Mouse (Mus musculus) adrenal gland, postnatal 36 days (tissue): Measurements from ENCODE around the gene Lrrc4c. TPM values are rescaled to one million over a fixed set of nuclear protein-coding genes. Genes with fewer than 3 reads are reported as not detected.

Experiments used
- DNase-seq, 2 experiments: peaks; one replicate each; pipeline ENCODE4 v3.0.0; 2021; ENCODE audit warnings: mixed read lengths in 1 of 2
- total RNA-seq, 2 experiments: library from RNA; stranded (reverse); gene quantifications; 2 replicates each; pipeline ENCODE4 v1.2.3; 2021

Lrrc4c gene
- total RNA-seq, 2 experiments from 2014 or later = 1.4 to 2.4 TPM

- no peak for DNase-seq
Measured at GRCm38 (mm10) chr2:96547171-96547570, 229.2 kb downstream of the Lrrc4c start.

- DNase-seq = no peak
Measured at GRCm38 (mm10) chr2:96573755-96574154, 255.8 kb downstream of the Lrrc4c start.

- DNase-seq = no peak
Measured at GRCm38 (mm10) chr2:96577701-96578100, 259.7 kb downstream of the Lrrc4c start.

- DNase-seq = no peak
Measured at GRCm38 (mm10) chr2:96580136-96580733, 262.3 kb downstream of the Lrrc4c start.

- DNase-seq = peak; percentile 3 to 12
Measured at GRCm38 (mm10) chr2:96585665-96586064, 267.7 kb downstream of the Lrrc4c start.

GRCm38 (mm10) chr2:96604801-96605200 lies 286.8 kb downstream of the Lrrc4c start:
- no peak for DNase-seq

- DNase-seq = no peak
Measured at GRCm38 (mm10) chr2:96614121-96614520, 296.2 kb downstream of the Lrrc4c start.

- DNase-seq = no peak
Measured at GRCm38 (mm10) chr2:96618691-96619205, 300.8 kb downstream of the Lrrc4c start.

- no peak for DNase-seq
Measured at GRCm38 (mm10) chr2:96667113-96667512, 349.1 kb downstream of the Lrrc4c start.

- DNase-seq = no peak
Measured at GRCm38 (mm10) chr2:96681806-96682205, 363.8 kb downstream of the Lrrc4c start.

GRCm38 (mm10) chr2:96685328-96685727 lies 367.4 kb downstream of the Lrrc4c start:
- no peak for DNase-seq

GRCm38 (mm10) chr2:96705004-96705403 lies 387.0 kb downstream of the Lrrc4c start:
- no peak for DNase-seq

- peak in 1 of 2 experiments; percentile 3 for DNase-seq
Measured at GRCm38 (mm10) chr2:96707772-96708350, 389.9 kb downstream of the Lrrc4c start.

GRCm38 (mm10) chr2:96714561-96714960 lies 396.6 kb downstream of the Lrrc4c start:
- no peak for DNase-seq

GRCm38 (mm10) chr2:96717353-96717752 lies 399.4 kb downstream of the Lrrc4c start:
- no peak for DNase-seq

- no peak for DNase-seq
Measured at GRCm38 (mm10) chr2:96723395-96723794, 405.4 kb downstream of the Lrrc4c start.

GRCm38 (mm10) chr2:96736081-96736480 lies 418.1 kb downstream of the Lrrc4c start:
- no peak for DNase-seq

GRCm38 (mm10) chr2:96755066-96755465 lies 437.1 kb downstream of the Lrrc4c start:
- DNase-seq = no peak

GRCm38 (mm10) chr2:96757701-96758100 lies 439.7 kb downstream of the Lrrc4c start:
- no peak for DNase-seq

GRCm38 (mm10) chr2:96763538-96763937 lies 445.6 kb downstream of the Lrrc4c start:
- no peak for DNase-seq

GRCm38 (mm10) chr2:96775376-96775775 lies 457.4 kb downstream of the Lrrc4c start:
- no peak for DNase-seq

GRCm38 (mm10) chr2:96796681-96797385 lies 478.9 kb downstream of the Lrrc4c start:
- DNase-seq = no peak

GRCm38 (mm10) chr2:96850839-96851396 lies 532.9 kb downstream of the Lrrc4c start:
- no peak for DNase-seq
